Mouse (Mus musculus): Measurements from ENCODE around the gene Mrpl14.

Mrpl14 gene

DNA sequence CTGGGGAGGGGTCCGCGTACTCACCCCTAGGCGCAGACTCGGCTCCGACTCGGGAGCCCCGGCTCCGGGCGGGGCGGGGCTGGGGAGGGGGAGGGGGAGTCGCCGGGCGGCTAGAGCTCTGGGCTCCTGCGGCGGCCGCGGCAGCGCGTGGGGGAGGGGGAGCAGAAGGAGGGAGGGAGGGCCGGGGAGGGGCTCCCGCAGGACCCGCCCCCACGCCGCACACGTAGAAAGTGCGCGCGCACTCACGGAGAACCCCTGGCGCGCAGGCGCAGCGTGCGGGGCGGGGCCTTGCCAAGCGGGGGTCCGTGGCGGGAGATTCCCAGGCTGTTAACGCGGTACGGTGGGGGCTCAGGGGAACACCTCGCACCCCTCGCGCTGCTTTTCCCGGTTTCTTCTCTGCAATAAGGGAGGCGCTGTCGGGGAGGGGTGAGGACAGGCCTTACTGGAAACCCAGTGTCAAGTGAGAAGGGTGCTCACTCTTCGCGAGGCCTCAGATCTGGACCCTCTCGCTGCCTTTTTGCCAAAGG, at the start of gene Mrpl14:
Gene Mrpl14 (plus strand): TSS at position 230 of the 527 bp plus-strand sequence.
- peak; percentile 95 for DNase-seq (ENCODE audit: low read depth, low spot score)

DNA sequence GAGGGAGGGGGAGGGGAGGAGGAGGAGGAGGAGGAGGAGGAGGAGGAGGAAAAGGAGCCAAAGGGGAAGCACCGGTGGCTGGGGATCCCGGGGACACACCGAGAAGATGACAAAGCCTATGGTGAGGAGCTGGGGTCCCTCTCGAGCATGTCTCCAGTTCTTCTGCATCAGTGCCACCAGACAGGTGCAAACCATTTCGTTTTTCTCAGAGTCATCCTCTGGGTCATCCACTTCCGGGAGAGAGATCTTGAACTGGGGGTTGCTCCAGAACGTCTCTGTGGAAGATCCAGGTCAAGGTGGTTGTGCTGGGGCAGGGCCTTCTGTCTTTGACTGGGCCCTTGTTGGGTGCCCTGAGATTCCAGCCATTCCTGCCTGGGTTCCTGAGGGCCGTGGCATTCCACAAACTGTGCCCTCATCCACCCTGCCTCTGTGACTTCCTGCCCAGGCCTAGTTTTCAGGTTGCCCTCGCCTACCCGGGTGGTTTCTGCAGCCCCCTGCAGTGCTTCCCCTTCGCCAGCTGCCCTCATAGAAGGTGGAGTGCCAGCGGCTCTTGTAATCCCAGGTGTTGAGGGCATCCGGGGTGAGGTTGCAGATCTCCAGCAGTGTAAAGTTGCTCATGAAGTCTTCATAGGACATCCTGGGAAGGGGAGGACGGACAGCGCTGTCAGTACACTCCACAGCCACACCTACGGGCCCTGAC, 47.4 kb upstream of the Mrpl14 start:
- Histone ChIP-seq H3K36me3 (ENCODE audit: control insufficient read depth, insufficient read depth, low read length, poor library complexity, severe bottlenecking) (no peaks in the 10 kb centered on the region), H3K27me3 (ENCODE audit: control insufficient read depth, insufficient read depth, low read length, poor library complexity, severe bottlenecking) (no peaks in the 10 kb centered on the region)
- DNase-seq (ENCODE audit: low read depth, low spot score): no peak

More for the DNA sequence above, at the start of gene Mrpl14:
- Histone ChIP-seq H3K27me3 (ENCODE audit: control insufficient read depth, insufficient read depth, low read length, poor library complexity, severe bottlenecking) (no peaks in the 10 kb centered on the region), H3K36me3 (ENCODE audit: control insufficient read depth, insufficient read depth, low read length, poor library complexity, severe bottlenecking) (no peaks in the 10 kb centered on the region)

DNA sequence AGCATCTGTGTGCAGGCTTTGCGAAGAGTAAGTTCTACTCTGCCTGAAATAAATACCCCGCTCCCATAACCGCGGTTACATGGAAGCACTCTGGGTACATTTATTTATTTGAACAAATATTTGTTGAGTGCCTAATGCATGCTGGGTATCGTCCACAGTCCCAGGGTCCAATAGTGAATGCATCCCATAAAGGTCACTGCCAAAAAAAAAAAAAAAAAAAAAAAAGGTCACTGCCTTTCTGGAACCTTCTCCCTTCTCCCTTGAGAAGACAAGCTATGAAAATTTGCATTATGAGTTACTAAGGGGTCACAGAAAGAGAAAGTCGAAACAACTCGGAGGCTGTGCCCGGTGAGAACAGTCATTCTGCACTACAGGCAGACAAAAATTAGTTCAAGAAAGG, 44.1 kb upstream of the Mrpl14 start:
- DNase-seq (ENCODE audit: low read depth, low spot score): no peak
- no peaks in the 10 kb centered on the region for H3K27me3 ChIP-seq (ENCODE audit: control insufficient read depth, insufficient read depth, low read length, poor library complexity, severe bottlenecking)
- H3K36me3 ChIP-seq (ENCODE audit: control insufficient read depth, insufficient read depth, low read length, poor library complexity, severe bottlenecking): no peaks in the 10 kb centered on the region

DNA sequence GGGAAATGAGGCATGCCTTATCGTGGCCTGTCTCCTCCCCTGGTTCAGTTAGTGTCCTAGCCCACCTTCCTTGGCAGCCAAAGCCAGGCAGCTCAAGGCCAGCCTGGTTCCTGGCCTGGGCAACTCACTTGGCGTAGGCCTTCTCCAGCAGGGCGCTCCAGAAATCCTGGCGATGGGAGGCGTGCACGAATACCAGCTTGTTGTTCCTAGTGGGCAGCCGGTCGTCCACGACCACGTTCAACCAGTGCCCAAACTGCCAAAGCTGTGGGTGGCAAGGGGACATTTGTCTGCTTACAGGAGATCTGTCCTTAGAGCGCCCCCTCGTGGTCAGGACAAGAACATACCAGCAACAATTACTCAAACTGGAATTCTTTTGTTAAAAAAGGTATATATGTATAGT, 43.4 kb upstream of the Mrpl14 start:
- Histone ChIP-seq H3K36me3 (ENCODE audit: control insufficient read depth, insufficient read depth, low read length, poor library complexity, severe bottlenecking) (no peaks in the 10 kb centered on the region), H3K27me3 (ENCODE audit: control insufficient read depth, insufficient read depth, low read length, poor library complexity, severe bottlenecking) (no peaks in the 10 kb centered on the region)
- DNase-seq (ENCODE audit: low read depth, low spot score): peak; percentile 81

DNA sequence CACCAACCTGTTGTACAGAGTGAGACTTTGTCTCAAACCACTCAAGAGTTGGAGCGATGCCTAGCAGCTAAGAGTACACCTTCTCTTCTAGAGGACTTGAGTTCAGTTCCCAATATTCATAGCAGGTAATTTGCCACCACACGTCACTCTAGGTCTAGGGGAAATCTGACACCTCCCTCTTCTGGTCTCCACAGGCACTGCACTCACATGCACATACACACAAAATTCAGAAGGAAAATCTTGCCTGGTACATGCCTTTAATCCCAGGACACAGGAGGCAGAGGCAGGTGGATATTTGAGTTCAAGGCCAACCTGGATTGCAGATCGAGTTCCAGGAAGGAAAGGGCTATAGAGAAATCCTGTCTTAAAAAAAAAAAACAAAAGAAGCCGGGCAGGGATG, 41.9 kb upstream of the Mrpl14 start:
- Histone ChIP-seq H3K27me3 (ENCODE audit: control insufficient read depth, insufficient read depth, low read length, poor library complexity, severe bottlenecking) (no peaks in the 10 kb centered on the region), H3K36me3 (ENCODE audit: control insufficient read depth, insufficient read depth, low read length, poor library complexity, severe bottlenecking) (no peaks in the 10 kb centered on the region)
- DNase-seq (ENCODE audit: low read depth, low spot score): no peak

DNA sequence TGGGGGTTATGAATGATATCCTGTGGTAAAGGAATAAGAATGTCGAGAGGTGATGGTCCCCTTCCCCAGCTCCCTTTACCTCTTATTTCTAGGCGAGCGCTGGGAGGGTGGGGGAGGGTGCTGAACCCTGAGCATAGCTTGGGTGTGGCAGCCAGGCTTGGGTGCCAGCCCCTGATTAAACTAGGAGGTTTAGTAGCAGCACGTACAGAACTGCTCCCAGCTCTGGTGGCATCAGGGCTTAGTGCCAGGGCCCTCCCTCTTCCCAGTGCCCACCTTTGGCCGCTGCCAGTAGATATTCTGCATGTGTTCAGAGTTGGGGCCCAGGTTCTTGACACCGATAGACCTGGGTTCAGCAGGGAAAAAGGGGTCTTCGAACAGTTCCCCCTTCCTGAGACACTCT, 32.9 kb upstream of the Mrpl14 start:
- no peaks in the 10 kb centered on the region for H3K27me3 ChIP-seq (ENCODE audit: control insufficient read depth, insufficient read depth, low read length, poor library complexity, severe bottlenecking)
- DNase-seq (ENCODE audit: low read depth, low spot score): no peak
- no peaks in the 10 kb centered on the region for H3K36me3 ChIP-seq (ENCODE audit: control insufficient read depth, insufficient read depth, low read length, poor library complexity, severe bottlenecking)

DNA sequence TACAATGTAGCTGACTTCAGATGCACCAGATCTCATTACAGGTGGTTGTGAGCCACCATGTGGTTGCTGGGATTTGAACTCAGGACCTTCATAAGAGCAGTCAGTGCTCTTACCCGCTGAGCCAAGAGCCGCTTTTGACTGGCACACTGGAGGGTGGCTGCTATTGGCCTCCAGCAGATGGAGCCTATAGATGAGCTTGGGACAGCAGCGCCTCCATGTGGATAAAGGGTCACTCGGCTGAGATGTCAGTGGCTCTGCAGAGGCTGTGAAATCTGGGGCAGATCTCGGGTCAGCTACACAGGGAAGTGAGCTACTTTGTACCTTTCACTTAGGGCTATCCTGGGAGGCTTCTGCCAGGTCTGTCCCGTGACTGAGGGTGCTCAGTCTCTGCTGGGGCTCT, 30.3 kb upstream of the Mrpl14 start:
- Histone ChIP-seq H3K36me3 (ENCODE audit: control insufficient read depth, insufficient read depth, low read length, poor library complexity, severe bottlenecking) (no peaks in the 10 kb centered on the region), H3K27me3 (ENCODE audit: control insufficient read depth, insufficient read depth, low read length, poor library complexity, severe bottlenecking) (no peaks in the 10 kb centered on the region)
- DNase-seq (ENCODE audit: low read depth, low spot score): peak; percentile 32

DNA sequence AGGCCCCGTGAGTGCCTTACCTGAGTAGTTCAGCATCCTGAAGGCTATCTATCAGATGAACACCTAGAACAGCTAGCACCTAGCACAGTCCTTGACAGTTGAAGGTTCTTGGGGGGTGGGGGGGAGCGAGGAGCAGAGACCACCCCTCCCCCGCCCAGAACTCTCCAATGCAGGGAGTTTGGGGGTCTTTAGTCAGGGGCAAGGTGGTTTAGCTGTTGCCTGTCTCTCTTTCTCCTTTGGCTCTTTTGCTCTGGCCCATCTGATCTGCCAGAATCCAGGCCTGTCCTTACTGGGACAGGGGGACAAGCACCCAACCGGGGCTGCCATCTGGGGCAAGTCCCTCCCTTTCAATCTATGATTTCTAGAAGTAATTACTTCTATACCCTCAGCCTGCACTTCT, 26.9 kb upstream of the Mrpl14 start, which contains the start of gene Capn11:
Gene Capn11 (minus strand): TSS at position 101 of the 400 bp plus-strand sequence.
- Histone ChIP-seq H3K36me3 (ENCODE audit: control insufficient read depth, insufficient read depth, low read length, poor library complexity, severe bottlenecking) (no peaks in the 10 kb centered on the region), H3K27me3 (ENCODE audit: control insufficient read depth, insufficient read depth, low read length, poor library complexity, severe bottlenecking) (no peaks in the 10 kb centered on the region)
- no peak for DNase-seq (ENCODE audit: low read depth, low spot score)

DNA sequence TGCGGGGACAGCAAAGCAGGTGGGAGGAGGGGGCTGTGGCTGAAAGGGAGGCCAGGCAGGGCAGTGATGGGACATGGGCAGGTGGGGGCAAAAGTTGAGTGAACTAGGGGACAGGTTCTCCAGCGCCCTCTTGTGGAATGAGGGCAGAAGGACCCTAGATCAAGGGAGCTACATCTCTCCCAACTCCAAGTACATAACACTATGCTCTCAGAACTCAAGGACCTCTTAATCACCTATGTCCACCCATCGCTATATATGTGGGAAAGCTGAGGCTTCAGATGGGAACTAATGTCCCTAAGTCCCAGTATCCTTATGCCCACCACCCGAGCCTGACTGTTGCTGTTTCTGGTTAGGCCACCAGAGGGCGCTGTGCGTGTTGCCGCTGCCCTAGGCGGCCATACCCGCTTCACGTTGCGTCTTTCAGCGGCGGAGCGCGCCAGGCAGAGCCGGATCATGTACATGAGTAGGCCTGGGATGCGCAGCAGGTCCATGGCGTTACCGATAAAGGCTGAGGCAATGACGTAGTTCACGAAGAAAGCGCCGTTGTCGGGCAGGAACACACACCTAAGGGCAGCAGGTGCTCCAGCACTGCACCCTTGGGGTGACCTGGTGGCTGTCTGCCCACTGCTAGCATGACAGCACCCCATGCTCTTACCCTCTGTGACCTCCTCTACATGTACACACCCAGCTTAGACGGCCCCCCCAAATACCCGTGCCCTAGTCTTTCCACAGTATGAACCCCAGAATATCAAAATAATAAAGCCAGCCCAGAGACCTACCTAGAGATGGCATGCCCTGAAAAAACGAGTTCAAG, 22.8 kb upstream of the Mrpl14 start:
- no peaks in the 10 kb centered on the region for H3K36me3 ChIP-seq (ENCODE audit: control insufficient read depth, insufficient read depth, low read length, poor library complexity, severe bottlenecking)
- DNase-seq (ENCODE audit: low read depth, low spot score): peak; percentile 81
- no peaks in the 10 kb centered on the region for H3K27me3 ChIP-seq (ENCODE audit: control insufficient read depth, insufficient read depth, low read length, poor library complexity, severe bottlenecking)

DNA sequence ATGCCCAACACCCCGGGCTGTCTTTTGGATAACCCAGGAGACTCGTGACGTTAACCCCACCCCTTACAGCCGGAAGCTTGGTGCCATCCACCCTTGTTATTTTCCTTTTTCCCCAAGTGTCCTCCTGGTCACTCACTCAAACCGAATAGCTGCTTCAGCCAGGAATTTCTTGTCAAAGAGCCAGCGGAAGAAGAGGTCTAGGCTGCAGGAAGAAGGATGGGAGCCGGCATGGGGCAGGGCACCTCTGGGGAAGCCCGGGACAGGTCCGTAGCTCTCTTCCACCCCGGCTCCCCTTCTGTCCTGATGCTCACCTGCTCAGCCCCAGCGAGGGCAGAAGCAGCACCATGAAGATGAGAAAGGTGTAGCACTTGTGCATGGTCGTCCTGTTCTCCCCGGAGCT, 21.5 kb upstream of the Mrpl14 start:
- DNase-seq (ENCODE audit: low read depth, low spot score): no peak
- no peaks in the 10 kb centered on the region for H3K27me3 ChIP-seq (ENCODE audit: control insufficient read depth, insufficient read depth, low read length, poor library complexity, severe bottlenecking)
- H3K36me3 ChIP-seq (ENCODE audit: control insufficient read depth, insufficient read depth, low read length, poor library complexity, severe bottlenecking): no peaks in the 10 kb centered on the region

DNA sequence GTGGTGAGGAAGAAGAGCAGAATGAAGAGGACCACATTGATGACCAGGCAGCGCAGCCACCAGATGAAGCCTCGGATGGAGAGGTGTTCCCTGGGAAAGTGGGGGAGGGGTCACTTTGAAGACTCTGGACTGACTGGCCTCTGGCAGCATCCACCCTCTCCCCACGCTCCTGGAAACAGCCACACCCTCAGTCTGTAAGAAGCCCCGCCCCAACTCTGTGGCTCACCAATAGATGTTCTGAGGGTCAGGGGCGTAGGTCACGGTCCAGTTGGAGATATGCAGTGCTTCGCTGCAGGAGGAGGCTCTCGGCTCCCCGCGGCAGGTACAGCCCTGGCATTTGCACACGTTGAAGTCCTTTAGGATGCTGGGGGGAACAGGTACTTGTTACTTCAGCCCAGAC, 20.0 kb upstream of the Mrpl14 start:
- no peaks in the 10 kb centered on the region for H3K27me3 ChIP-seq (ENCODE audit: control insufficient read depth, insufficient read depth, low read length, poor library complexity, severe bottlenecking)
- no peak for DNase-seq (ENCODE audit: low read depth, low spot score)
- H3K36me3 ChIP-seq (ENCODE audit: control insufficient read depth, insufficient read depth, low read length, poor library complexity, severe bottlenecking): no peaks in the 10 kb centered on the region

DNA sequence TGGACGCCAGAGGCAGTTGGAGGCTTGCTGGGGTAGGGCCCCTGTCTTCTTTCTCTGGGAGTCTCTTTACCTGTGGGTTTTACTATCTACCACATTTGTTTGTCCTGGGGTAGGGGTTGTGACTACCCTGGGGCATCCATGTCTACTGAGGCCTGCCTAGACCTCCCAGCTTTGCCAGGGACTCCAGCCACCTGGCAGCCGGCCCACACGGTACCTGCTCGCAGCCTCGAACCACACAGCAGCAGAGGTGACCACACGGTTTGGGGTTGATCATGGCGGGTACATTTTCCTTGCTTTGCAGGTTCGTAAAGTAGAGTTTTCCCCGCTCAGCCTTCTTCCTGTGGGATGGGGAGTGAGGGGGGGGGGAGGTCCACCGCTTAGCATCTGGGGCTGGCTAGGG, 18.6 kb upstream of the Mrpl14 start:
- DNase-seq (ENCODE audit: low read depth, low spot score): no peak
- Histone ChIP-seq H3K27me3 (ENCODE audit: control insufficient read depth, insufficient read depth, low read length, poor library complexity, severe bottlenecking) (no peaks in the 10 kb centered on the region), H3K36me3 (ENCODE audit: control insufficient read depth, insufficient read depth, low read length, poor library complexity, severe bottlenecking) (no peaks in the 10 kb centered on the region)

DNA sequence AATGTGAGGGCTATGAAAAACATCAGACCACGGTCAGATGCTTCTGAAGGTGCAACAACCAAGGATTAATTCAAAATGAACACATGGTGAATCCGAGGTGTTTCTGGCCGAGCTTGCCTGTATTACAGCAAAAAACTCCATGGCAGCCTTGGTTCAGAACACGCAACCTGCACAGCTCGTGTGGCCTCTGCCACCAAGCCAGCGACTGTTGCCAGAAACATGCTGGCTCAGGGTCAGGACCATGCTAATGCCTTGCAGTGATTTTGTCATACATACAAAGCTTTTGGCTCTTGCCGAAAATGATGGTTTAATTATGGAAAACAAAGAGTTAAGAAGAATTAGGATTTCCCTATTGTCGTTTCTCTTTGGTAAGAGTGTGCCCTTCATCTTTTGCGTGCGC, 18.1 kb upstream of the Mrpl14 start:
- Histone ChIP-seq H3K27me3 (ENCODE audit: control insufficient read depth, insufficient read depth, low read length, poor library complexity, severe bottlenecking) (no peaks in the 10 kb centered on the region), H3K36me3 (ENCODE audit: control insufficient read depth, insufficient read depth, low read length, poor library complexity, severe bottlenecking) (no peaks in the 10 kb centered on the region)
- no peak for DNase-seq (ENCODE audit: low read depth, low spot score)

DNA sequence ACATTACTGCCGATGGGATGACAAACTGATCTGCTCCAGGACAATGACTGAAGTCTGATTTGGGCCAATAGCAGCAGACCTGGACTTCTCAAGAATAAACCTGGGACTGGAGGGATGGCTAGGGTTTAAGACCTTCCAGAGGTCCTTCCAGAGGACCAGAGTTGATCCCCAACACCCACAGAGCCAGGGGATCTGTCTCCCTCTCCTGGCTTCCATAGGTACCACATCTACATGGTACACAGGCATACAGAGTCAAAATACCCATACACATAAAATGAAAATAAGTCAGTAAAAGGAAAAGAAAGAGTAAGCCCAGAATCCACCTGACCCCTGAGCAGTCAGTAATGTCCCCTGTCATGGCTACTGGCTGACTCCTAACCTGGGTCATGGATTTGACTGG, 14.3 kb upstream of the Mrpl14 start:
- DNase-seq (ENCODE audit: low read depth, low spot score): no peak
- H3K36me3 ChIP-seq (ENCODE audit: control insufficient read depth, insufficient read depth, low read length, poor library complexity, severe bottlenecking): no peaks in the 10 kb centered on the region; the same call in 1 of the 2 replicates
- H3K27me3 ChIP-seq (ENCODE audit: control insufficient read depth, insufficient read depth, low read length, poor library complexity, severe bottlenecking): no peaks in the 10 kb centered on the region

DNA sequence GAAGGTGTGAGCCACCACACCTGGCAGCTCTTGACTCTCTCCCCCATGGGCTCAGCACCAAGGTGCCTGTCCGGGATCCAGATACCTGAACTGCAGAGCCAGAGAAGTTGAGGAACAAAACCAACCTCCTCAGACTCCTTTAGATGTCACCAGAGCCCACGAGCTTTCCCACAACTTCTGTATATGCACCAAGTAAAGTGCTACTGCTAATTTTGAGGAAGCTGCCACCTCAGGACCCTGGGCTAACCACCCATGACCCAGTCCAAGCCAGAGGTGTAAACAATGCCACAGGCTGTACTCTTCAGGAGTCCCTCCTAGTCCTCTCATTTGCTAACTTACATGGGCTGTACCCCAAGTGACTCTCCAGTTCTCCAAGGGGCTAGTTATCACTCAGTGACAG, 13.5 kb upstream of the Mrpl14 start:
- no peaks in the 10 kb centered on the region; the same call in 1 of the 2 replicates for H3K36me3 ChIP-seq (ENCODE audit: control insufficient read depth, insufficient read depth, low read length, poor library complexity, severe bottlenecking)
- no peaks in the 10 kb centered on the region for H3K27me3 ChIP-seq (ENCODE audit: control insufficient read depth, insufficient read depth, low read length, poor library complexity, severe bottlenecking)
- DNase-seq (ENCODE audit: low read depth, low spot score): no peak
